Mouse (Mus musculus) lung, postnatal 36 days (tissue): ENCODE data around the gene 9130008F23Rik.
A peak's percentile ranks its signal among the peaks of the same experiment; 100 is the strongest.

Source experiments
- DNase-seq: peaks from one replicate; pipeline ENCODE4 v3.0.0; 2022; ENCODE audit warnings: mixed read lengths

The 9130008F23Rik gene

DNA sequence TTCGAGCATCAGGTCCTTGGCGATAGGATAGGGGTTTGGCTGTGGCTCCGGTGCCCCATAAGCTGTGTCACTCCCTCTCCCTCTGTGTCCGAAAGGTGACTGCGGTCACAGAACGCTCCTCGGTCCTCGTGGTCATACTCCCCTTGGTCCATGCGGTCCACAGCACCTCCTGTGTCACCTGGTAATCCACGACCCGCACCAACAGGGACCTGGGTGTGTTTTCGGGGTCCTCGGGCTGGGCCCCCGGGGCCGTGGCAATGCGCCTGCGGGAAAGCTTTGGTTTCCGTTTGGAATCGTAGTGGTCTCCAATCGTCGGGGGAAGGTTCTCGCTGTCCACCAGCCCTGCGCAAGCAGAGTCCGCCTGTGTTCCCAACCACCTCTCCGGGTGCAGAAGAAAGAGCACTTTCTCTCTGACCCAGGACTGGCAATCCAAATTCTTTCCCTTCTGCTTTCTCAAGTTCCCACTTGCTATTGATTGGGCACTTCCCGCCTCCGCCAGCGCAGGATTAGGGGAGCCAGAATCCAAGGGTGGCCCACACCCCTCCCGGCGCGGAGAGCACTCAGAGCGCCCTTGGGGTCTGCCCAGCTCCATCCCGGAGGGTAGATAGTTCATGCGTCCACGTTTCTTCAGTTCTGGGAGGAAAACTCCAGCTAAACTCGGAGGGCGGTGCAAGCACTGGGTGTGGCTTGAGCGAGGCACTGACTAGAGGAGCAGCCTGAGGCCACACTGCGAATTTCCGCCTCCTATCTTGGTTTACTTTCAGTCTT, at the start of gene 9130008F23Rik:
9130008F23Rik (minus strand) TSS at position 636 of the 768 bp plus-strand sequence.
- DNase-seq = peak; percentile 82

DNA sequence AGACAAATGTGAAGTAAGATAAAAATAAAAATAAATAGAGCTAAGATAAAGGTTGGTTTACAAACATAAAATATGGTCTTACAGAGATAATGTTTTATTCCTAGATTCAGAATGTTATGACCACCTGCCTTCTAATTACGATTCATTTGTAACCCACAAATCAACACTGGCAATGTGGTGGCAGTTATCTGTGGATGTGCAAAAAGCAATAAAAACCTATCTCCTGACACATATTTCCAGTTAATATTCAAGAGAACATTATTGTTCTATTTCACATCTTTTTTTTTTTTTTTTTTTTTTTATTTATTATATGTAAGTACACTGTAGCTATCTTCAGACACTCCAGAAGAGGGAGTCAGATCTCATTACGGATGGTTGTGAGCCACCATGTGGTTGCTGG, 35.1 kb upstream of the 9130008F23Rik start:
- DNase-seq = no peak

DNA sequence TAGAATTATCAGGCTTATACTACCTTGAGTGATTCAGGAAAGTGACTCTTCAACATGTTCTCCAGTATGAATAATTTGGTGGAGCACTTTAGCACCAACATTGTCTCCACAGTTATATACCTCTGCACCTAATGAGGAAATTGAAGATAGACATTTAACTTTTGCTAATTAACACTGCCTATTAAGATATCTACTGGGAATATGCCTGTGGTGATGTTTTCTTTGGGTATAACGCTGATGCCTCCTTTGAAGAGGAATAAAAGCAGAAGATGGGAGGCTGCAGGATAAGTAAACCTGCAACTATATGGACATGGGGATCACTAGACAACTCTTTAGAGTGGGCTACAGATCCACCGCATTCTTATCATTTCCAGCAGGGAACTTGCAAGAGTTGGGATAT, 33.9 kb upstream of the 9130008F23Rik start, which contains the start of gene Glyatl3:
Glyatl3 (minus strand) TSS at position 101 of the 400 bp plus-strand sequence.
- DNase-seq = no peak

- DNase-seq = no peak
Measured at GRCm38 (mm10) chr17:40904721-40905154, 24.4 kb upstream of the 9130008F23Rik start.

GRCm38 (mm10) chr17:40904056-40904597, 23.8 kb upstream of the 9130008F23Rik start:
- peak; percentile 15 for DNase-seq

GRCm38 (mm10) chr17:40903345-40903744, 23.0 kb upstream of the 9130008F23Rik start:
- no peak for DNase-seq

DNA sequence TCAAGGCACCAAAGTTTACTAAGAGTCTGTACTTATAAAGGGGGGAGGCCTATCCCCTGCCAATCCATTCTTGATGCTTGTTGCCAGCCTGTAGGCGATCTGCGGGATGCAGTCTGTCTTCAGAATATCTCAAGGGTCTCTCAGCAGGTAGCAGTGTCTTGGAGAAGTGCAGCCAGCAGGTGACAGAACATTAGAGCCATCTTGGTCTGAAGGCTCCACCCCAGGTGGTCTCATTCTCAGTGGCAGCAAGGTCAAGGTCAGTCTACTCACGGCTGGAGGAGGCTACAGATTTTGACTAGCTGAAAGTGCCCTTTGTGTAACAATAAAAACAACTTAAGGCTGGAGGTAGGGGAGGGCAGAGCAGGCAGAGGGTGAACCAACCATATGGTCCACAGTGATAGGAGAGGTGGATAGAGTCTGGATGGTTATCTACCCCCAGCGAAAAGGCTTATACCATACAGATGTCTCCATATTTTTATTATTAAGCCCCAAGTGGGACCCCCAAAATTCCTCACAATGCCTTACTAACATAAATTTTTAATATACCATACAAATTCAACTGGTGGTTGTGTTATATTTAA, 19.5 kb upstream of the 9130008F23Rik start:
- DNase-seq = no peak

- DNase-seq = peak; percentile 57
Measured at GRCm38 (mm10) chr17:40896863-40897262, 16.5 kb upstream of the 9130008F23Rik start.

DNA sequence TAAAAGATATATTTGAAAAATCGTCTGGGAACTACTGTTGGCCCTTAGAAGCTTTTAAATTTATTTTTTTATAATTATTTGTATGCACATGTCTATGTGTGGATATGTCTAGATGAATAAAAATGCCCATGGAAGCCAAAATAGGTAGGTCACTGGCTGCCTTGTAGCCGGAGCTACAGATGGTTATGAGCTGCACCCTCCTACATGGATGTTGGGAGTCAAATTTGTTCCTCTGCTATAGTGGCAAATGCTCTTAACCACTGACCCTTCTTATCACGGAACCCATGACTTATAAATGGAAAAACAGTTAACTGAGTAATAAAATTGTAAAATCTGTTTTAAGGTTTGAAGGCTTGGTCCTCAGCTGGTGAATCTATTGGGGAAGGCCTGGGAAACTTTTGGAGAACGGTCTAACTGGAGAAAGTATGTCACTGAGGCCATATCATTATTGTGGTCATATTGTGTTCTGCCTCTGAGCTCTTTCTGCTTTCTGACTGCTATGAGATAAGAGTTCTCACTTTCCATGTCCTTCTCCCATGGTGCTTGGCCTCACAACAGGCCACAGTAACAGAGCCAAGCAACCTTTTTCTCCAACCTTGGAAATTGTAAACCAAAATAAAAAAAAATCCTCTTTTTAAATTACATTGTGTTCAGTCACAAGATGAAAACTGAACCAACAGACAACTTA, 7.6 kb upstream of the 9130008F23Rik start:
- no peak for DNase-seq

DNA sequence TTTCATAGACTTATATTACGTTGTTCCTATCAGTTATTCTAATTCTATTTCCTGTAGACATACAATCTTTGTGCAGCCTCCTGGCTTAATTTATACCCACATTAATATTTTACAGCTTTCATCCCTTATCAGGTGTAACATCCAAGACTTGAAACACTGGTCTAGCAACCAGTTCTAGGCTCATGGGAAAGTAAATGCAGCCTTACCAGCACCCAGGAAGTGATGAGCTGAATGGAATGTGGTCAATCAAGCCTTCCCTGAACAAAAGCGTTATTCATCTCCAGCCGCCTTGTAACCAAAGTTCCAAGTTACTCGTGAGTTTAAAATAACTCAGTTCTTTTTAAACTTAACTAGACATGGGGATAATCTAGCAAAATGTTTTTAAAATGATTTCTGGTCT, 4.8 kb upstream of the 9130008F23Rik start:
- no peak for DNase-seq

DNA sequence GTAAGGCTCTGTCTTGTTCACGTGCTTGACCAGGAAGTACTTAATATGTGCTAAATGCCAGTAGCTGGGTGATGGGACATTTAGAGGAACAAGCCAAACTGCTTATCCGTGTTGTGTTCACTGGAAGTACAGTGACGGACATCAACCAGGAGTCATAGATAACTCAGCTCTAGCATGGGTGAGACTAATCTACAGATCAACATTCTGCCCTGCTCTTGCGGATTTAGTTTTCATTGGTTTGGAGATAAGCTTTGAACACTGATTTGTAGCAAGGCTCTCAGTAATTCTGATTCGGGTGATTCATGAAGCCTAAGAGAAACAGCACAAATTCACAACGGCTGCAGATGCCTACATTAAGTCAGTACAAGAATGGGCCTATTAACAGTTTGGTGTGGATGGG, 1.8 kb upstream of the 9130008F23Rik start:
- DNase-seq = no peak

DNA sequence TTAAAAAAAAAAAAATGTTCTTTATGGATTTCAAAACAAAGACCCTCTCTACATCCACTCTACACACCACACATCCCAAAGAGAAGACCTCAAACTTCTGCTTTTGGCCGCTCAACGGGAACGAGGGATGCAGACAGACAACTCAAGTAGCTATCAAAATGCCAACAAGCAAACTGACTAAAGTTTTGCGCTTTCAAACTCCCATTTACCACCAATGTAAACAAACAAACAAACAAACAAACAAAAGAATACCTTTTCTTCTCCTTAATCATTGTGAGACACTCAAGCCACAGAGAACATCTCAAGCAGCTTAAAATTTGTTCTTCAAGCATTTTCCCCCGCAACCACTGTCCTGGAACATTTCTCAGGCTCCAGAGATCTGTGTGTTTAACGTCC, 833 bp downstream of the 9130008F23Rik start:
- no peak for DNase-seq

- no peak for DNase-seq
Measured at GRCm38 (mm10) chr17:40877741-40878140, 2.6 kb downstream of the 9130008F23Rik start.

DNA sequence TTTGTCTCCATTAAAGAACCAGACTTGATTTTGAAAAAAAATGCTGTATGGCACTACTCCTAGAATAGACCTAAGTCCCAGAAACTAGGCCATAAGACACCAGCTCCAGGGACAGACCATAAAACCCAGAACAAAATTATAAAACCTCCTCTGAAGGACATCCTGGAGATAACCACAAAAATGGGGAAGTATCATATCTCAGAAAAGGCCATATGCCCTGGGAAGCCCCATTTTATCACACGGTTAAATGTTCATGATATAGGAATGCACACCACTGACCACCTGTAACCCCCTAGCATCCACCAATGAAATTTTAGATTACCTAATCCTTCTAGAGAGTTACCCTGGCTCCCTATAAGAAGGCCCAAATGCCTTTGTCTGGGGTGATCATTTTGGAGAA, 4.8 kb downstream of the 9130008F23Rik start:
- no peak for DNase-seq

GRCm38 (mm10) chr17:40874701-40875100, 5.7 kb downstream of the 9130008F23Rik start:
- no peak for DNase-seq

DNA sequence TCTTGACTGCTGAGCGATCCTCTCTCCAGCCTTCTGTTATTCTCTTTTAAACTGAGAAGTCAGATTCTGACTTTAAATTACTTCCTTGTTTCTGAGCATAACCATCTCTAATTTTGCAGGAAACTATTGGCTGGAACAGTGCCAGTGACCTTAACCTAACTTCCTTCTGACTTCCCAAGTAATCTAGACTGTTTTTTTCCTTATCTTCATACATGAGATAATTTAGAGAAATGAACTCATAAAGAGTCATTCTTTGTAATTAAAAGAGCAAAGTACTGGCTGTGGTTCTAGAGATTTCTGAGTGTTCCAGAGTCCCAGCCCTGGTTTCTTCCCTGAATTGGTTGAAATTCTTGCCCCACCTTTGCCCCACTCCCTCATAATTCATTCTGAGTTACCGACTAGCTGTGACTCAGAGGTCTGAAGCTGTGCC, 6.8 kb downstream of the 9130008F23Rik start:
- peak; percentile 36 for DNase-seq

DNA sequence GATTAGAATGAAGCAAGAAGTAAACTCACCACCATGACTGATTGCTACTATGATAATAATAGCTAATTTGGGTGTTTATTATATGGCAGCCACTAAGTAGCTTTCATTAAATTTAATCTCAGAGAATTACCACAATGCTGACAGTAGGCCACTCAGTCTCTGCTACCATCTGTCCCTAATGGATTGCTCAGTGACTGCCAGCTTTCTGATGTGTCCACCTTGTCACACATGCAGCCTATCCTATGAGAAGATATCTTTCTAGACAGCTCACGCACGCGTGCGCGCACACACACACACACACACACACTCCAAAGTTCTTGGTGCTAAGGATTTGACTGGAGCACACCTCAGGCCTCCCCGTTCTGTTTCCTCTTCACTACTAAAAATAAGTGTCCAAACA, 7.7 kb downstream of the 9130008F23Rik start:
- DNase-seq = no peak

DNA sequence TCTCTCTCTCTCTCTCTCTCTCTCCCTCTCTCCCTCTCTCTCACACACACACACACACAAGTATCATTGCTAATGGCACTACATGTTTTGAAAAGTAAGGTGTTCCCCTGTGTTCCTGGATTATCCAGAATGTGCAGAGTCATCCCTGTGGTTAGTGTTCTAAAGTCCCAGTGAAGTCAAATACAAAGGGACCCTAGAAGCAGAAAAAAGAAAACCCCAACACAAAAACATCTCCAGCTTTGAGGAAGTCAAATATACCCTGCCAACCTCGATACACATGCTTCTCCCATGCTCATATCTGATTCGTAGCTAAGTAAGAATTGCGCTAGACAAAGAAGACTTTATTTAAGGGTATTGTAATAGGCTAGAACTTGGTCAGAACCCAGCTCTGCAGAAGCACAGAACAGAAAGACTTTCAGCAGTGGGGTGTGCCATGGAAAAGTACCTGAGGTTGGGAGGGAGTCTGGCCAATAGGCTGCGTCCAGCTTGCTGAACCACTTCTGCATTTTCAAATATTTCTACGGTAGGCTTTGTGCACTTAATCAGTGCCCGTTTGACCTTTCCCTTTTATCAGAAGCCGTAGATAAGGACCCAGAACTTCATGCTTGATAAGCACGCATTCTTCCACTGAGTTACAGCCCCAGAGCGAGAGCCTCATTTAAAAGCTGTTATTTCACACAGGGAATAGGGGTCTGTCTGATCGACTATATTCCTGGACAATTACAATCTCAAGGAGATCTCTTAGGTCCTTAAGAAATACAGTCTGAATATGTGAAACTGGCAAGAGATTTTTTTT, 11.2 kb downstream of the 9130008F23Rik start:
- DNase-seq = peak; percentile 55

DNA sequence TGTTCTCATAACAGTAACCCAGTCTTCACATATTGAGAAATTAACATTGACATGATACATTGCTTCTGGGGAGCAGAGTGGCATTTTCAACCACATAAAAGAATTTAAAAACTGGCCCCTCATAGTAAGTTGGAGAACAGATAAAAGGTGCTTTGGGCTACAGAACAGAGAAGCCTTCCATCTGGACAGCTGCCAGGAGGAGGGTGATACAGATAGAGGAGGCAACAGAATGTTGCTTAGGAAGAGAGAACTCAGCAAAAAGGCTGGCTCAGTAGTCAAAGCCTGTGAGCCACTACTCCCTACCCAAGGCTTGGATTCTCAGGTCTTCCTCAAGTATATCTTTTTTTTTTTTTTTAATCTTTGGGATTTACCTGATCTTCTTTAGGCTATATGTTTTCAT, 25.3 kb downstream of the 9130008F23Rik start:
- no peak for DNase-seq

DNA sequence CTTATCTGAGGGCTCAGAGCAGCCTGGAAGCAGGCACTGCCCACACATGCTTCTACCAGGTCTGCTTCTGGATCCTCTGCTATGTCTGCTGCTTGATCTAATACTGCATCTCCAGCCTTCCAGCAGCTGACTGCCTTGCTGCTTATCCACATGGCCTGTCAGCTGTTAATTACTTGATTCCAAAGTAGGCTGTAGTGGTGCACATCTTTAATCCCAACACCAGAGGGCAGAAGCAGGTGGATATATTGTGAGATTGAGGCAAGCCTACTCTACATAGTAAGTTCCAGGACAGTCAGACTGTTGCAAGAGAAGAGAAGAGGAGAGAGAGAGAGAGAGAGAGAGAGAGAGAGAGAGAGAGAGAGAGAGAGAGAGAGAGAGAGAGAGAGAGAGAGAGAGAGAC, 43.1 kb downstream of the 9130008F23Rik start:
- DNase-seq = peak; percentile 58

DNA sequence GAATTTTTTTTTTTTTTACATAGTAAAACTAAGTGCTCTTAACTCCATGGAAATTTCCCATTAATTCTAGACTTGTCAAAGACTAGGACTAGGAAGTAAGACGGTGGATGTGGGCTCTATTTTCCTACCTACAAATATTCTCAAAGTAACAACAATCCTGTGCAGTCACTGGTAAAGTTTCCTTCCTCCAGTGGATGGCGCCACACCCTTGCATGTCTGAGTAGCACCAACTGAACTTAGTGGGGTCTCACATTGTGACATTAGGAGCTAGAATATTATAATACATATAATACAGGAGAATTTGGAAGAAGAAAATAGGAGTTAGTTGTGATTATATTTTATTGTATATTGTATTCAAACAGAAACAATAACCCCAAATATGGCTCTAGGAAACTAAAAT, 48.5 kb downstream of the 9130008F23Rik start:
- peak; percentile 10 for DNase-seq
